Mouse (Mus musculus): ENCODE data around the gene Chrna3. TPM values are rescaled to one million over a fixed set of nuclear protein-coding genes. Genes with fewer than 3 reads are reported as not detected.

Chrna3 gene
- polyA plus RNA-seq, 1 experiment = not detected

GRCm38 (mm10) chr9:54969972-54970637, 56.3 kb downstream of the Chrna3 start:
- no peaks in the 10 kb centered on the region for H3K27me3 ChIP-seq (ENCODE audit: control insufficient read depth)
- H3K4me3 ChIP-seq (replicated peaks) = no peak overlapping the region
- peaks cover 4% of the 10 kb centered on the region; the same call in 1 of the 2 replicates for H3K9me3 ChIP-seq (ENCODE audit: control insufficient read depth, low read length)
- H3K36me3 ChIP-seq (ENCODE audit: control insufficient read depth) = no peaks in the 10 kb centered on the region
- TF ChIP-seq GATA1 (IDR thresholded peaks at IDR 0.05; ENCODE audit: low read length) (no peak), TAL1 (IDR thresholded peaks at IDR 0.05; ENCODE audit: low read length) (no peak)
- no peaks in the 10 kb centered on the region for H3K4me1 ChIP-seq (ENCODE audit: control insufficient read depth)

- Histone ChIP-seq H3K4me1 (ENCODE audit: control insufficient read depth) (no peaks in the 10 kb centered on the region), H3K4me3 (replicated peaks) (no peak overlapping the region), H3K27me3 (ENCODE audit: control insufficient read depth) (no peaks in the 10 kb centered on the region), H3K36me3 (ENCODE audit: control insufficient read depth) (peaks cover 16% of the 10 kb centered on the region), H3K9me3 (ENCODE audit: control insufficient read depth, low read length) (peaks cover 13% of the 10 kb centered on the region)
- TF ChIP-seq GATA1 (IDR thresholded peaks at IDR 0.05; ENCODE audit: low read length) (no peak), TAL1 (IDR thresholded peaks at IDR 0.05; ENCODE audit: low read length) (no peak)
Observed at GRCm38 (mm10) chr9:54963669-54964068, 62.7 kb downstream of the Chrna3 start.

- no peak overlapping the region for H3K4me3 ChIP-seq (replicated peaks)
- H3K4me1 ChIP-seq (ENCODE audit: control insufficient read depth) = no peaks in the 10 kb centered on the region
- no peak for TF ChIP-seq GATA1 (IDR thresholded peaks at IDR 0.05; ENCODE audit: low read length)
- no peak for TF ChIP-seq TAL1 (IDR thresholded peaks at IDR 0.05; ENCODE audit: low read length)
- H3K9me3 ChIP-seq (ENCODE audit: control insufficient read depth, low read length) = peaks cover 9% of the 10 kb centered on the region
- H3K27me3 ChIP-seq (ENCODE audit: control insufficient read depth) = no peaks in the 10 kb centered on the region
- peaks cover 42% of the 10 kb centered on the region for H3K36me3 ChIP-seq (ENCODE audit: control insufficient read depth)
Observed at GRCm38 (mm10) chr9:54961059-54961458, 65.3 kb downstream of the Chrna3 start.

Other genes starting within 250 kb of the Chrna3 start
- 0.06 and 0.08 TPM in 2 replicates for gene Ireb2, start 162.8 kb downstream of the Chrna3 start, polyA plus RNA-seq (2012)
- gene Hykk, start 109.3 kb downstream of the Chrna3 start, polyA plus RNA-seq (2012) = 0.01 TPM in 1 of 2 replicates, not detected in the other
- 0.87 and 1.2 TPM in 2 replicates for gene Psma4, start 75.8 kb downstream of the Chrna3 start, polyA plus RNA-seq (2012)
- not detected in 2 replicates for gene AY074887, start 75.6 kb downstream of the Chrna3 start, polyA plus RNA-seq (2012)
- not detected in 2 replicates for gene Chrna5, start 45.7 kb downstream of the Chrna3 start, polyA plus RNA-seq (2012)
- not detected in 2 replicates for gene Chrnb4, start 22.2 kb upstream of the Chrna3 start, polyA plus RNA-seq (2012)
- gene Ube2q2, start 122.3 kb upstream of the Chrna3 start, polyA plus RNA-seq (2012) = 0.69 and 1.1 TPM in 2 replicates
- 0.19 and 0.52 TPM in 2 replicates for gene Fbxo22, start 182.4 kb upstream of the Chrna3 start, polyA plus RNA-seq (2012)

Data from erythroblast, embryonic 14.5 days (primary cell).